Comparison of ENCODE assay signal across 8 mouse cellular contexts in the genomic region with DNA sequence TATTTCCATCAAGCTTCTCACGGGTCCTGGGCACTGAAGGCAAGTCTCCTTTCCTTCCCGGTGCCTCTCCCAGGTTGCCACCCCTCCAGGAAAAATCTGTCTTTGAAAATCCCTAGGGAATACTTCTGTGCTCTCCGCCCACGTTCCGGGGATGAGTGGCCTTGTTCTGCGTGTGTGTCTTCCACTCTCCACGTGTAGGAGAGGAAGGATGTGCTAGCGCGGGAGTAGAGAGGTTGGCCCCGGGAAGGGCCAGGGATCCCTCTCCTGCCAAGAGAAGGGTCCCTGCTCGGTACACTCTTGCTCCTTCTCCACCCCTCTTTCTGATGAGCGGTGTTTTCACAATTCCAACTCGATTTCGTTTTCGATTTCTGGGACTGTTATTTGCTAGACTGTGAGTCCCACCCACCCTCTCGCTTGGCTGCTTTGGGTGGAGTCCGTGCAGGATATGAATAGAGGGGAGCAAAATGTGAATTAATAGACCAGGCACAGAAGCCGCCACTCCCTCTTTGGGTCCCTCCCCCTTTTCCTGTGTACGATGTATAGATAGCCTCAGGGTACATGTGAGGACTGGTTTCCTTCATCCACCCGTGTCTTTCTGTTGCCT. TPM values are rescaled to one million over a fixed set of nuclear protein-coding genes. Genes with fewer than 3 reads are reported as not detected.
DNase-seq lines count a peak whose midpoint lies in the region; ATAC-seq lines count a peak whose summit lies in the region.

No protein-coding gene starts in this region.

- peak overlapping the region; percentile 59 for H3K9ac ChIP-seq in hindbrain, embryonic 13.5 days

- peak overlapping the region; percentile 74 for H3K27ac ChIP-seq in brown adipose tissue, adult 24 weeks (replicated peaks; ENCODE audit: low read depth, low read length)
- peak overlapping the region; percentile 35 for H3K27ac ChIP-seq in hindbrain, embryonic 13.5 days

- peaks cover 11% of the 10 kb centered on the region for H3K36me3 ChIP-seq in hindbrain, embryonic 13.5 days

- no peaks in the 10 kb centered on the region for H3K27me3 ChIP-seq in hindbrain, embryonic 13.5 days

- H3K9me3 ChIP-seq in hindbrain, embryonic 13.5 days, result no peaks in the 10 kb centered on the region

- peak; percentile 35 for DNase-seq in ES-CJ7 (ENCODE audit: low read depth, low spot score)
- peak; percentile 31 to 34 for DNase-seq in frontal cortex, postnatal 10 days (ENCODE audit: low spot score in 2 of 2)
- peak; percentile 47 to 58 for DNase-seq in left cerebral cortex, adult 18-20 months (ENCODE audit: low spot score in 2 of 2)
- DNase-seq in lung, postnatal 4 days, result peak; percentile 44 to 46
- peak; percentile 29 to 75 for DNase-seq in right cerebral cortex, adult 2 months (ENCODE audit: low spot score in 2 of 2)
- DNase-seq in urinary bladder, postnatal 36 days (ENCODE audit: low spot score in 2 of 2), result peak; percentile 12 to 37

- peak overlapping the region; percentile 57 for H3K4me2 ChIP-seq in hindbrain, embryonic 13.5 days

- peak overlapping the region; percentile 86 for H3K4me3 ChIP-seq in brown adipose tissue, adult 24 weeks (ENCODE audit: insufficient read depth, low read depth, low read length)
- peak overlapping the region; percentile 51 for H3K4me3 ChIP-seq in hindbrain, embryonic 13.5 days

- ATAC-seq in hindbrain, embryonic 13.5 days (ENCODE audit: low FRiP score), result no peak

- no peaks in the 10 kb centered on the region for H3K4me1 ChIP-seq in brown adipose tissue, adult 24 weeks (ENCODE audit: control insufficient read depth, insufficient read depth, insufficient read length, low read length)
- 0 out of 2 replicates have a peak, but pooled peaks cover 7% of the 10 kb centered on the region for H3K4me1 ChIP-seq in hindbrain, embryonic 13.5 days (replicated peaks)

- under 1% methylated on average over 20 of the region's 20 CpGs for WGBS in hindbrain, embryonic 13.5 days

RNA-seq across cellular contexts. Expression of a gene that starts 0.9 kb away (rescaled TPM):
- polyA plus RNA-seq in brown adipose tissue, adult 24 weeks (2012; ENCODE audit: insufficient read depth, insufficient read length, missing spikeins), result 22.6 TPM in 2 replicates
- 97.0 and 97.1 TPM in 2 replicates for polyA plus RNA-seq in hindbrain, embryonic 13.5 days (2015; fragmentation: Nextera tagmentation; extraction: Ambion mirVana)
- 10 to 100 TPM; 52.5 to 53.6 TPM for total RNA-seq in left cerebral cortex, adult 18-20 months (2021)

RNA-seq across cellular contexts. Expression of a gene that starts 1.6 kb away (rescaled TPM):
- polyA plus RNA-seq in brown adipose tissue, adult 24 weeks (2012; ENCODE audit: insufficient read depth, insufficient read length, missing spikeins), result 30.0 and 35.5 TPM in 2 replicates
- 50.9 and 51.8 TPM in 2 replicates for polyA plus RNA-seq in hindbrain, embryonic 13.5 days (2015; fragmentation: Nextera tagmentation; extraction: Ambion mirVana)
- total RNA-seq in left cerebral cortex, adult 18-20 months (2021), result 10 to 100 TPM; 52.3 to 59.1 TPM
